Mouse (Mus musculus) gastrocnemius, postnatal 36 days (tissue): Measurements from ENCODE around the gene Eml4. TPM values are rescaled to one million over a fixed set of nuclear protein-coding genes. Genes with fewer than 3 reads are reported as not detected.

Experiments
- DNase-seq, 2 experiments: peaks; one replicate each; pipeline ENCODE4 v3.0.0; 2022
- intact Hi-C: fragments of 180-260 bp; cut with DNase I; formaldehyde crosslinking; loops from one replicate; pipeline ENCODE4 v1.15.1; 2025
- total RNA-seq, 2 experiments: library from RNA; stranded (reverse); gene quantifications; 2 replicates each; pipeline ENCODE4 v1.2.3; 2021

Eml4 gene
- total RNA-seq, 2 experiments from 2014 or later: 1.7 TPM

- intact Hi-C loops: no loop called here
Measured at GRCm38 (mm10) chr17:83477089-83477488, 126.4 kb downstream of the Eml4 start.

GRCm38 (mm10) chr17:83481551-83481950 is 130.8 kb downstream of the Eml4 start:
- intact Hi-C loops: no loop called here
- no peak for DNase-seq

More at GRCm38 (mm10) chr17:83477089-83477488, 126.4 kb downstream of the Eml4 start:
- DNase-seq: no peak

GRCm38 (mm10) chr17:83482817-83483536 is 132.2 kb downstream of the Eml4 start:
- no peak for DNase-seq
- intact Hi-C loops: no loop called here

- intact Hi-C loops: no loop called here
Measured at GRCm38 (mm10) chr17:83483784-83484183, 133.1 kb downstream of the Eml4 start.

GRCm38 (mm10) chr17:83487762-83488161 is 137.0 kb downstream of the Eml4 start:
- intact Hi-C loops: no loop called here
- DNase-seq: no peak

More at GRCm38 (mm10) chr17:83483784-83484183, 133.1 kb downstream of the Eml4 start:
- DNase-seq: no peak

GRCm38 (mm10) chr17:83498889-83499288 is 148.2 kb downstream of the Eml4 start:
- intact Hi-C loops: no loop called here
- DNase-seq: no peak

- intact Hi-C loops: no loop called here
- DNase-seq: no peak
Measured at GRCm38 (mm10) chr17:83499692-83500091, 149.0 kb downstream of the Eml4 start.

- no peak for DNase-seq
- intact Hi-C loops: no loop called here
Measured at GRCm38 (mm10) chr17:83503693-83504092, 153.0 kb downstream of the Eml4 start.

- intact Hi-C loops: loop anchor here (10.0 kb wide), 1 partner anchor 237 kb away; no protein-coding TSS in a partner anchor
- no peak for DNase-seq
Measured at GRCm38 (mm10) chr17:83512130-83512529, 161.4 kb downstream of the Eml4 start.

- peak in 1 of 2 experiments; percentile 10 for DNase-seq
- intact Hi-C loops: loop anchor here (10.0 kb wide), 1 partner anchor 239 kb away; no protein-coding TSS in a partner anchor
Measured at GRCm38 (mm10) chr17:83513655-83514212, 163.0 kb downstream of the Eml4 start.

GRCm38 (mm10) chr17:83514213-83514701 is 163.5 kb downstream of the Eml4 start:
- intact Hi-C loops: loop anchor here (10.0 kb wide), 1 partner anchor 239 kb away; no protein-coding TSS in a partner anchor

GRCm38 (mm10) chr17:83517280-83518015 is 166.7 kb downstream of the Eml4 start, which contains the start of gene Cox7a2l:
TSS of gene Cox7a2l (minus strand) at chr17:83517330.
- intact Hi-C loops: loop anchor here (10.0 kb wide), 1 partner anchor 243 kb away; no protein-coding TSS in a partner anchor
- DNase-seq: no peak

More at GRCm38 (mm10) chr17:83514213-83514701, 163.5 kb downstream of the Eml4 start:
- DNase-seq: peak; percentile 84 to 85

- DNase-seq: no peak
- intact Hi-C loops: no loop called here
Measured at GRCm38 (mm10) chr17:83521881-83522280, 171.2 kb downstream of the Eml4 start.

GRCm38 (mm10) chr17:83522590-83523379 is 172.1 kb downstream of the Eml4 start:
- intact Hi-C loops: no loop called here

GRCm38 (mm10) chr17:83524753-83525152 is 174.0 kb downstream of the Eml4 start:
- intact Hi-C loops: no loop called here
- no peak for DNase-seq

More at GRCm38 (mm10) chr17:83522590-83523379, 172.1 kb downstream of the Eml4 start:
- no peak for DNase-seq

- no peak for DNase-seq
- intact Hi-C loops: no loop called here
Measured at GRCm38 (mm10) chr17:83525596-83525995, 174.9 kb downstream of the Eml4 start.

- intact Hi-C loops: no loop called here
- no peak for DNase-seq
Measured at GRCm38 (mm10) chr17:83526091-83526561, 175.4 kb downstream of the Eml4 start.

- intact Hi-C loops: no loop called here
- DNase-seq: no peak
Measured at GRCm38 (mm10) chr17:83526624-83527532, 176.1 kb downstream of the Eml4 start.
